Mouse (Mus musculus): ENCODE results near the gene Eid1.

Gene Eid1

DNA sequence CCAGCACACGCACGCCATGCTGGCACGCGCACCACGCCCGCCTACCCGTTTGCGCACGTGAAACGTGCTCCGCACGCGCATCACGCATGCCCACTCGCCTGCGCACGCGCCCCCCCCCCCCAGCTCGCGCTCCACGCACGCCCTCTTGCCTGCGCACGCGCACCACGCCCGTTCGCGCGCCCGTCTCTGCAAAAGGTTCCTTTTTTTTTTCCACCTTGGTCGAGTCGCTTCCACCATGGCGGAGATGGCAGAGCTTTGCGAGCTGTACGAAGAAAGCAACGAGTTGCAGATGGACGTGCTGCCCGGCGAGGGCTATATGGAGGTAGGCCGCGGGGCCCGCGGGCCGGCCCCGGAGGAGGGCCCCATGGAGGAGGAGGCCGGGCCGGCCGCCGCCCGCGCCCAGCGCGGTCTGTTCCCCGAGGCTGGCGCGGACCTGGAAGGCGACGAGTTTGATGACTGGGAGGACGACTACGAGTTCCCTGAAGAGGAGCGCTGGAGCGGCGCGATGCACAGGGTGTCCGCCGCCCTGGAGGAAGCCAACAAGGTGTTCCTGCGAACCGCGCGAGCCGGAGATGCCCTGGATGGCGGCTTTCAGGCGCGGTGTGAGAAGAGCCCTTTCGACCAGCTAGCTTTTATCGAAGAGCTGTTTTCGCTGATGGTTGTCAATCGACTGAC, at the start of gene Eid1:
Gene Eid1, plus strand, starts transcription at position 139 of the 675 bp plus-strand sequence.
- peak; percentile 93 for DNase-seq

DNA sequence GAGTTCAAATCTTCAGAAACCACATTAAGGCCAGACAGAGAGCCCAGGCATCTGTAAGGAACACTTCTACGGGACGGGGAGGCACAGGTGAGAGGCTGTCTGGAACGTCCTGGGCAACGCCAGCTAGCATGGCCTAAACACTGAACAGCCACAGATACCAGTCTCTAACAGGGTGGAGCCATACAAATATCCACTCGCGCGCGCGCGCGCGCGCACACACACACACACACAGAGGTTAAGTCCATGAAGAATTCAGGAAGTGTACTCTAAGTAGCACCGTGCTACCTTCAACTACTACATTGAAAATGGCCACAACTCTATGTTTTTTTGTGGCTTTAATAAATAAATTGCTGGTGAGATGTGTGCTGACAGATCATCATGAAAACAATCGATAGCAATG, 49.7 kb upstream of the Eid1 start:
- no peak for DNase-seq

DNA sequence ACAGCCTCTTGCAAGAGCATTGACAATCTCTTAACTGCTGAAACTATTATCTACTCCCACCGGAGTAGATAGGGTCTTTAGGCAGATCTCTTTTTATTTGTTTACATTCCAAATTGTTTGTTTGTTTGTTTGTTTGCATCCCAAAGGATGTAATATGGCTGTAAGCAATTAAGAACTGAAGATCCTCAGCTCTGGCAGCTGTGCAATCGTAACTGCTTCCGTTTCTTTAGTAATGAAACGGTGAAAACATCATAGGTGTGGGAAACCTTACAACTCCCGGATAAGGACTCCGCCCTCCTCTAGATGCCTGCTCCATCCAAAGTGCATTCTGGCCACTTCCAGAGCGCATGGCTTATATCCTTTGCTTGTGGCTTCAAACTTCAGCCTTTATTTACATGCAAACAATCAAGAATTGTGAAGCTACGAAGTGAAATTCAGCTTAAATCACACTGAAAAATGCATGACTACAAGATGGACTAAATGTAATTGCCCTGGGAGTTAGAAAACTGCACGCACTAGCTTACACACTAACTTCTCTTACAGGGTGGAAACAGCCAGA, 48.7 kb upstream of the Eid1 start:
- no peak for DNase-seq

DNA sequence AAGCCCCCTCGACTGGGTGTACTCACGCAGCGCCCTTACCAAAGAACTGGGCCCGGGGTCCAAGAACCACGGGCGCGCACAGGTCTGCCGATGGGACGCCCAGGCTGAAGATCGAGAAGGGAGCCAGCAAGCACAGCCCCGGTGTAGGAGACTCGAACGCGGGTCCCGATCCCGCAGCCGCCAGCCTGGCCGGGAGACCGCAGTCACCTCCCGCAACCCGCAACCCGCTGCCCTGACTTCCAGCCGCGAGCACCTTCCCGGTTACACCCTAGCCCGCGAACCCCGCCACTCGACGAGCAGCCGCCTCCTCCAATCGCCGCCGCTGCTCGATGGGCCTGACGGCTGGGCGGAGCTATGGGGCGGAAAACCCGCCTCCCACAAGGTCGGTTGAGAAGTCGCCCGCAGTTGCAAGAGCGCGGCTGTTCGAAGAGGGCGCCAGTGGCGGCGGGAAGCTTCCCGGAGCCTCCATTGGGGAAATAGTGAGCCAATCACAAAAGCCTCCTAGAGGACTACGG, 48.0 kb upstream of the Eid1 start, which contains the start of gene Cep152:
Gene Cep152, minus strand, starts transcription at position 277 of the 515 bp plus-strand sequence.
- DNase-seq: peak; percentile 99

- DNase-seq: no peak
These were observed 46.4 kb upstream of the Eid1 start for GRCm38 (mm10) chr2:125626536-125626935.

GRCm38 (mm10) chr2:125628487-125628886, 44.4 kb upstream of the Eid1 start:
- DNase-seq: no peak

DNA sequence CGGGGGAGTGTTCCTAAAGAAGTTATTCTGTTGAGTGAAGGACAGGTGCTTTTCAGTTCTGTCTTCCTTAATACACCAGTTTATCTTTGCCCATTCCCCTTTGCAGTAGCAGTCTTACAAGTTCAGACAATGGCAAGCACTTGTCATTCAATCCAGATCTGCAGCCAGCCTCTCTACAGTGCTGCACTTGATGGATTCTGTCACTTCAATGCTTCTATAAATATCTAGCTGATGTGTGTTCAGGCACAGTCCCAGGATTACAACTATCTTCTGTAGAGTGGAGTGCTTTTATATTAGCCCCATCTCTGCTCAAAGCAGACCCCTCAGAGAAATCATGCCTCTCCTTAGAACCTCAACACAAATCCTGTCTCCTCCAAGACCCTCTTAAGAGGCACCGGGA, 42.9 kb upstream of the Eid1 start:
- no peak for DNase-seq

DNA sequence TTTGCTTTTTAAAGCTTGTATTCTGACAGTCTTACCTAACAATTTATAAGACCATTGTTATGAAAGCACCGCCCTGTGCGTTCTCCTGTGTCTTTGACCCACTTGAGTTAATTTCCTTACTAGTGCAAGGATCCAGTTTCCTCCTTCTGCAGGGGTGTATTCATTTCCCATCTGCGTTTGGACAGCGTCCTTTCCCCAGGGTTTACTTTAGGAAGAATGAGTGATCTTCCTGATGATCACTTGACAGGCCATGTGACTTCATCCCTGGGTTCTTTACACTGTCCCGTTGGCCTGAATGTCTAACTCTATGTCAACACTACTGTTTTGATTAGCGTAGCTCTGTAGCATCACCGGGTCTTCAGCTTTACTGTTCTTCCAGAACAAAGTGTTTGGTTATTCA, 35.6 kb upstream of the Eid1 start:
- no peak for DNase-seq

- no peak for DNase-seq
These were observed 28.0 kb upstream of the Eid1 start for GRCm38 (mm10) chr2:125644912-125645311.

GRCm38 (mm10) chr2:125650038-125650437, 22.9 kb upstream of the Eid1 start:
- DNase-seq: no peak

DNA sequence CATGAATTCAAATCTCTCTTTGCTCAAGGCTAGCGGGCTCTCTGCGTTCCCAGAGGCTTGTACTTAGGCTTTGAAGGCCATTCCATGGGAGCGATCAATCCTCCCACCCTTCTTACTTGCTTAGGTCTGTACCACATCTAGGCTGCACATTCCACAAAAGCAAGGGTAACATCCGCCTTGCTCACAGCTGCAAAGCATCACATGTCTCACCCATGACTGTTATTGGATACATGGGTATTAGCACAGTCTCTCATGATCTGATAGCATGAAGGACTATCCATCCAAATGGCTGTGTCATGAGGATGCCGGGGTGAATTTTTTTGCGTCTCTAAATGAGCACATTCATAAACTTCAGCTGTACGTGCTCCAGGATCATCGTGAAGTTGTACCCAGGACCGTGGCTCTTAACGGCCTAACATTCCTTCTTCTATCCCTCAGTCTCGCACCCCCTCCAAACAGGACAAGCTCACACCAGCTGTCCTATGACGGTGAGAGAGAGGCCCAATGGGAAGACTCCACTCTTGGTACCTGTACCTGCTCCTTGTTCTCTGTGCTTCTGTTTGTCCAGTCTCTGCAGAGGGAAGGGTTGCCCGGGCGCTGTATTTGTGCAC, 22.0 kb upstream of the Eid1 start:
- DNase-seq: no peak

- DNase-seq: no peak
These were observed 21.3 kb upstream of the Eid1 start for GRCm38 (mm10) chr2:125651563-125651962.

DNA sequence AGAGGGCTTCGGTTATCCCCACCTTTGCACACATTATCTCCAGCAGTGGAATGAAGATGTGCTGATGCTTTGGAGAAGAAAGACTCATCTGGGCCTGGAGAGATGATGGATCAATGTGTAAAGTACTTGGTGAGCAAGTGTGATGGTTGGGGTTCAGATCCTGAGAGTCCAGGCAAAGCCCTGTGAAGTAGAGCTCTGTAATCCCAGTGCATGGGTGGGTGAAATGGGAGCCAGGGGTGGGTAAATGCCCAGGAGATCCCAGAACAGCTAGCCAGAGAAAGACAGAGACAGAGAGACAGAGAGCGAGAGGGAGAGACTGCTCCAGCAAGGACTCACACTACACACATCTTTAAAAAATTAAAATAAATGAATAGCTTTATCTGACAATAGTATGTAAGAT, 19.6 kb upstream of the Eid1 start:
- DNase-seq: no peak

DNA sequence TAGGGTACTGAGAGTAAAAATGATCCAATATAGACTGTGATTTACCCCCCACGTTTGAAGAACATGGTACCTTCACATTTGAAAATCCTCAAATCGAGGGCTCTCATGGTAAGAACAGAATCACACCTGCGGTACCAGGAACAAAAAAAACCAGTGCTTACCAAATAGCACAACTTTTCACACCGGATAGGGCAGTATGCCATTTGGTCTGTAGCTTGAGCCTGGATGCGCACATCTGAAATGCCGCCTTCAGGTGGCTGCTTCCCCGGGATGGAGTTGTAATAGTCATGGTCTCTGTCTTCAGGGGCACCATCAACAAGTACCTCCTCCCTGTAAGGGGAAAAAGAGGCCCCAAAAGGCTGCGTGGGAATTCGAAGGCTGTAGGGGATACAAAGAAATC, 17.5 kb upstream of the Eid1 start:
- DNase-seq: no peak

GRCm38 (mm10) chr2:125659823-125660536, 12.9 kb upstream of the Eid1 start:
- peak; percentile 81 for DNase-seq

GRCm38 (mm10) chr2:125660537-125661130, 12.3 kb upstream of the Eid1 start:
- DNase-seq: no peak

DNA sequence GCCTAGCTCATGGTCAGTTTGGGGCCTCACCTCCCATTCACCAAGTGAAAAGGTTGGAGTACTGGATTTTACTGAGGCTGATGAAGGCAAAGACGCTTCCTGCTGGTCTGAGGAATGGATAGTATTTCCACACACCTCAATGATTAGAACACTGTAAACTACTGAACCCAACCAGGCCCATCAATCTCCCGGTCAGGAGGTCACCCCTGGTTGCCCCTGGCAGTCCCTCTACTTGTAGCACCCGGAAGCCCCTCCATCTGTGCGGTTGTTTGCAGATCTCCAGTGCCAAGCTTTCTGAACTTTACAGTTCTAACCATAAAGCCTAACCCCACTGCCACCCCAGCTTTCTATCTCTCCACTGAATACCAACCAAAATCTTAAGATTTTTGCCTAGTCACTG, 11.7 kb upstream of the Eid1 start:
- DNase-seq: no peak

GRCm38 (mm10) chr2:125662517-125662916, 10.4 kb upstream of the Eid1 start:
- DNase-seq: no peak

GRCm38 (mm10) chr2:125665213-125665612, 7.7 kb upstream of the Eid1 start:
- no peak for DNase-seq

GRCm38 (mm10) chr2:125665909-125666308, 7.0 kb upstream of the Eid1 start:
- no peak for DNase-seq

- DNase-seq: no peak
These were observed 6.2 kb upstream of the Eid1 start for GRCm38 (mm10) chr2:125666668-125667067.

DNA sequence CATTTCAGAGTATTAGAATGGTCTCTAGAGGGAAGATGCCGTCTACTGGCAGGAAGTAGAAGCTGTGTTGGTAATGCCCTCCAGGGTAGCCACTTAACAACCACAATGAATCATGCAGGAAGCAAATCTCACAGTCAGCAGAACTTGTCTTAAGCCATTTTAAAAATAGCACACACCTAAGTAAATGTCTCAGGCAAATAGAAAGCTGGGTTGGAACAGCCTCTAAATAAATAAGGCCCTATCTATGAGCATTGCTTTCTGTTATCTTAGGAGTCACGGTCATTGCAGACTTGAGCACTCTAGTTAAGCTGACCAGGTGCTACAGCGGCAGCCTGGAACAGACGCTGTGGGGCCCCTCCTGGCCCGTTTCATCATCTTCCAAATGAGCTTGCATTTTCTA, 5.7 kb upstream of the Eid1 start:
- no peak for DNase-seq

GRCm38 (mm10) chr2:125667721-125668120, 5.2 kb upstream of the Eid1 start:
- DNase-seq: no peak
